Mouse (Mus musculus): ENCODE data around the gene Kif3b. TPM values are rescaled to one million over a fixed set of nuclear protein-coding genes. Genes with fewer than 3 reads are reported as not detected.

Gene Kif3b
- polyA plus RNA-seq, 1 experiment: 0.89 TPM

DNA sequence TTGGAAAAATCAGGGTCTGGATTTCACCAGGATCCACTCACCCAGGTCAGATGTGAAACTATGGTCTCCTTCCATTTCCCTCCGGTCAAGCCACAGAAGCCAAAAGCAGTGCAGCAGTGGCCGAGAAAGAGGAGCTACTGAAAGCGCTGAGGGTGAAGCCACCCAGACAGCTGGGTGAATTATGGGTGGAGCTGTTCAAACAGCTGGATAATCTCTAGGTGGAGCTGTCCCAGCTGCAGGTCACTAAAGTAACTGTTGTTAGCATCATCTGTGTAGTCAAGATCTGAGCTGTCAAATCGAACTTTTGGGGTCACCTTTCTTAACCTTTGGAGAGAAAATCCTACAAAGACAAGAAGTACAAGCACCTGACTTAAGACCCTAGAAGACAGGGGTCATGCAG lies 7.2 kb downstream of the Kif3b start:
- Histone ChIP-seq H3K36me3 (replicated peaks; ENCODE audit: low read length) (peaks cover 19% of the 10 kb centered on the region), H3K4me1 (peaks cover 36% of the 10 kb centered on the region), H3K27me3 (replicated peaks) (no peaks in the 10 kb centered on the region), H3K4me3 (replicated peaks) (no peak overlapping the region), H3K9me3 (no peaks in the 10 kb centered on the region)
- TF ChIP-seq FLI1 (IDR thresholded peaks at IDR 0.05; ENCODE audit: low read length) (no peak), GATA1 (IDR thresholded peaks at IDR 0.05; ENCODE audit: borderline replicate concordance, low read length) (no peak)

DNA sequence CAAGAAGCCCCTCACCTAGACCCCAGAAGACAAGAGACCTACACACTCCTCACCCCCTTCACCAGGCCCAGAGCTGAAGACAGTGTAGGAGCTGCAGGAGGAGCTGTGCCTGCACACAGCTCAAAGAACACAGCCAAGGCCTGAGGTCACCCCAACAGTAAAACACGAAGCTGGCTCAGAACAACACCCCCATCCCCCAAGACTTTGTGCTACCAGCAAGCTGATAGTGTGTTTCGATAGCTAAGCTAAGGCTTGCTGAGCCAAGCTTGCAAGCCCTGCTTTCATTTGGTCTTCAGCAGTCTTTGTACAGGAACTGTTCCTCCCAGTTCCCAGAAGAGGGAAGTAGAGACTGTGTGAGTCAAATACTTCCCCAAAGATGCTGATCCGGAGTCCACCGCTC lies 7.7 kb downstream of the Kif3b start:
- TF ChIP-seq GATA1 (IDR thresholded peaks at IDR 0.05; ENCODE audit: borderline replicate concordance, low read length): no peak
- no peak for TF ChIP-seq FLI1 (IDR thresholded peaks at IDR 0.05; ENCODE audit: low read length)
- H3K9me3 ChIP-seq: no peaks in the 10 kb centered on the region
- no peaks in the 10 kb centered on the region for H3K27me3 ChIP-seq (replicated peaks)
- H3K4me1 ChIP-seq: peaks cover 32% of the 10 kb centered on the region
- peak overlapping the region; percentile 21 for H3K4me3 ChIP-seq (replicated peaks)
- peaks cover 18% of the 10 kb centered on the region for H3K36me3 ChIP-seq (replicated peaks; ENCODE audit: low read length)

DNA sequence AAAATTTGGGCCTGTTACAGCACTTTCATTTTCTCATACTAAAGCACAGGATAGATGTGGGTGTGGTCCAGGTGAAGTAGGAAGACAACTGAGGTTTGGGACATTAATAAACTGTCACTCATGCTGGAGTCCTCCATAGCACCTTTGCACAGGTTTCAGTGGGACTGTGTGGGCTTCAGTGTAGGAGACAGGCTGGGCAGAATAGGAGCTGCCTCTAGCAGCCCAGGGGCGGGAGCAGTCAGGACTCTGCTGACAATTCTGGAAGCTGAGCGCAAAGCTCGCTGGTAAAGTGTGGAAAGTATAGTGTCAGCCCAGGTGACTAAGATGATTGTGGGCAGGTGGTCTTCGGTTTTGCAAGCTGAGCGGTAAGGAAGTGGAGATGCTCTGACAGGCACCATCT lies 9.9 kb downstream of the Kif3b start:
- Histone ChIP-seq H3K9me3 (no peaks in the 10 kb centered on the region), H3K27me3 (replicated peaks) (no peaks in the 10 kb centered on the region), H3K36me3 (replicated peaks; ENCODE audit: low read length) (peaks cover 2% of the 10 kb centered on the region), H3K4me1 (peaks cover 35% of the 10 kb centered on the region), H3K4me3 (replicated peaks) (no peak overlapping the region)
- TF ChIP-seq GATA1 (IDR thresholded peaks at IDR 0.05; ENCODE audit: borderline replicate concordance, low read length): no peak
- no peak for TF ChIP-seq FLI1 (IDR thresholded peaks at IDR 0.05; ENCODE audit: low read length)

DNA sequence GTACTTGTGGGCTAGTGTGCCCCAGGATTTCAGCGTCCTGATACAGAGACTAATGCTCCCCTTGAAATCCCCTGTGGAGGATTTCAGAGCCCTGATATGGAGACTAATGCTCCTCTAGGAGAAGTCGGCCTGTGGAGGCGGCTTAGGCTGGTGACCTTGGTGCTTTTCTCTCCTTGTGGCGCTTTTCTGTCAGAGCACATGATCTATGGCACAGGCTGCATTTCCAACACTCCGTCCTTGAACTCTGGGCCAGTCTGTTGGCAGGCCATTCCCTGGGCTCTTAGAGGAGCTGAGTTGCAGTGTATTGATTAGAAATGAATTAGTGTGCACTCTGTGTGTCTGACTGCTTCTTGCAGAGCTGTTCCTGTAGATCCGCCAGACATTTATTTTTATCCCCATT lies 14.0 kb downstream of the Kif3b start:
- TF ChIP-seq GATA1 (IDR thresholded peaks at IDR 0.05; ENCODE audit: borderline replicate concordance, low read length): no peak
- no peak for TF ChIP-seq FLI1 (IDR thresholded peaks at IDR 0.05; ENCODE audit: low read length)
- Histone ChIP-seq H3K9me3 (no peaks in the 10 kb centered on the region), H3K27me3 (replicated peaks) (no peaks in the 10 kb centered on the region), H3K4me3 (replicated peaks) (no peak overlapping the region), H3K36me3 (replicated peaks; ENCODE audit: low read length) (no peaks in the 10 kb centered on the region), H3K4me1 (peaks cover 16% of the 10 kb centered on the region)

DNA sequence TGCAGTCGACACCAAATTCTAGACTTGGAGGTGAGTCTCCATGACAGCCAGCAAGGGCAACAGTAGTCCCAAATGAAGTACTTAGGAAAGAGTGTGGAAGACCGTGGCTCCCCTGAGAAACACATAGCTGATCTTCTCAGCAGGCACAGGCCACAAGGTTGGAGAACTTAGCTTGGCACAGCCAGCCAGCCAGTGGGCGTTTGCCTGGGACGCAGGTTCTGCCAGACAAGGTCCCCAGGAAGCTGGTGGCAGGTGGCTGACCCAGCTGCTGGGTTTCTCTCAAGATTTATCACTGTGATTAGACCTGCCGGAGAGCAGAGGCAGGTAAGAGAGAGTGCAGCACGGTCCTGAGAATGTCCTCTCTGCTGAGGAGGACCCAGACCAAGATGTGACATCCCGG lies 17.4 kb downstream of the Kif3b start:
- no peak for TF ChIP-seq FLI1 (IDR thresholded peaks at IDR 0.05; ENCODE audit: low read length)
- no peak for TF ChIP-seq GATA1 (IDR thresholded peaks at IDR 0.05; ENCODE audit: borderline replicate concordance, low read length)
- Histone ChIP-seq H3K9me3 (no peaks in the 10 kb centered on the region), H3K4me3 (replicated peaks) (no peak overlapping the region), H3K36me3 (replicated peaks; ENCODE audit: low read length) (no peaks in the 10 kb centered on the region), H3K27me3 (replicated peaks) (no peaks in the 10 kb centered on the region), H3K4me1 (peaks cover 17% of the 10 kb centered on the region)

DNA sequence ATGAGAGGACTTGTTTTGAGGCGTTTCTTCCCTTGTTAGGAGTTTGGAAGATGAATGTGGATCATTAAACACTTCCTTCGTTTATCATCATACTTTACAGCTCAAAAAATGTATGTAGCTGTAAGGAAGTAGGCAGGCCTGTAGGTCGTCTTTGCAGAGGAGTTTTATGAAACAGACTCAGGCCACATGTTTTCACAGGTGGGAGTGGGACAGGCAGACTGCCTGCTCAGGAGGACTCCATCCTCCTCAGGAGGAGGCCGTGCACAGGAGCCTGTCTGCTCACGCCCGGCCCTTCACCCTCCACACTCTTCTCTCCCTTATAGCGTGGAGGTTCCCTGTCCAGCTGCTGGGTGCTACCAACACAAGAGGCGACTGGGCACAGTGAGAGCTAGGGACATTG lies 17.9 kb downstream of the Kif3b start:
- H3K4me3 ChIP-seq (replicated peaks): no peak overlapping the region
- peaks cover 17% of the 10 kb centered on the region for H3K4me1 ChIP-seq
- no peaks in the 10 kb centered on the region for H3K9me3 ChIP-seq
- TF ChIP-seq FLI1 (IDR thresholded peaks at IDR 0.05; ENCODE audit: low read length): no peak
- no peak for TF ChIP-seq GATA1 (IDR thresholded peaks at IDR 0.05; ENCODE audit: borderline replicate concordance, low read length)
- no peaks in the 10 kb centered on the region for H3K36me3 ChIP-seq (replicated peaks; ENCODE audit: low read length)
- no peaks in the 10 kb centered on the region for H3K27me3 ChIP-seq (replicated peaks)

DNA sequence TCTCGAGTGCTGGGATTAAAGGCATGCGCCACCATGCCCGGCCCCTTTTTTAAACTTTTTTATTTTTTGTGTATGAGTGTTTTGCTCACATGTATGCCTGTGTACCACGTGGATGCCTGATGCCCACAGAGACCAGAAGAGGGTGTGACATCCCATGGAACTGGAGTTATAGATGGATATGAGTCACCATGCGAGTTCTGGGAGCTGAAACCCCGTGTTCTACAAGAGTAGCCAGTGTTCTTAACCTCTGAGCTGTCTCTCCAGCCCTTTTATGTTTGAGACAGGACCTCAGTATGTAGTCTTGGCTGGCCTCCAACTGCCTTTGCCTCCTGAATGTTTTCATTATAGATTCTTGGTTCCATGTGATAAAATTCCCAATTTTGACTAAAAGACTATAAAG lies 19.0 kb downstream of the Kif3b start:
- TF ChIP-seq FLI1 (IDR thresholded peaks at IDR 0.05; ENCODE audit: low read length) (no peak), GATA1 (IDR thresholded peaks at IDR 0.05; ENCODE audit: borderline replicate concordance, low read length) (no peak)
- no peaks in the 10 kb centered on the region for H3K36me3 ChIP-seq (replicated peaks; ENCODE audit: low read length)
- H3K27me3 ChIP-seq (replicated peaks): no peaks in the 10 kb centered on the region
- peaks cover 14% of the 10 kb centered on the region for H3K4me1 ChIP-seq
- H3K9me3 ChIP-seq: no peaks in the 10 kb centered on the region
- no peak overlapping the region for H3K4me3 ChIP-seq (replicated peaks)

DNA sequence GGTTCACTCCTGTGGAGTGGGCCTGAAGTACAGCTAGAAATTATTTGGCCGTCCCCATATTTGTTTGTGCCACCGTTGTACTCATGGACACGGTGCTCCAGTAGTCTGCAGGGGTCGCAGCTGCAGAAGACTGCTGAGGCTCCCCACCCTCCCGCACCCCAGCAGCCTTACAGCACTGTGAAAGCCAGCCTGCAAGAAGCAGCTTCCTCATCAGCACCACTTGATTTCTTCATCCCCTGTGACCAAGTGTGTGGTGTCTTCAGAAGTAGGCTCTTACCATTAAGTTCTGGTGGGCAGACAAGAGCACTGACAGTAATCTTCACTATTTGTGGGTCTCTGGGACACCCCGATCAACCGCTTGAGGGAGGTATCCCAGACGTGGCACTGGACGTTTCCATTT lies 21.7 kb downstream of the Kif3b start:
- peaks cover 7% of the 10 kb centered on the region for H3K4me1 ChIP-seq
- H3K36me3 ChIP-seq (replicated peaks; ENCODE audit: low read length): peaks cover 19% of the 10 kb centered on the region
- no peak overlapping the region for H3K4me3 ChIP-seq (replicated peaks)
- no peaks in the 10 kb centered on the region for H3K9me3 ChIP-seq
- no peaks in the 10 kb centered on the region for H3K27me3 ChIP-seq (replicated peaks)
- TF ChIP-seq FLI1 (IDR thresholded peaks at IDR 0.05; ENCODE audit: low read length) (no peak), GATA1 (IDR thresholded peaks at IDR 0.05; ENCODE audit: borderline replicate concordance, low read length) (no peak)

DNA sequence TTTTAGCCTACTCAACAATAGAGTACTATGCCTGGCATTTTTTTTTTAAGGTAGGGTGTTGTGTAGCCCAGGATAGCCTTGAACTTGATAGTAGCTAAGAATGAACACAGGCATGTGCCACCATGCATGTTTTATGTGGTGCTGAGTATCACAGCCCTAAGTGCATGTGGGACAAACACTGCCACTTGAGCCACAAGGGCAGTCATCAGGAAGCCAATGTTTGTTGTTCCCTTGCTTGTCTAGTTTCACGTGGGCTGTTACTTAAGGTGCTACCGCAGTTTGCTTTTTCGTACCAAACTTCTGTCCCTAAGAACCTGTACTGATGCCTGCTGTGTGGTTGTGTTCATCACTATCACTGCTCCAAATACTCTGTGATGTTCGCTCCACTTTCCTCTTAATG lies 27.2 kb downstream of the Kif3b start:
- no peak overlapping the region for H3K4me3 ChIP-seq (replicated peaks)
- no peaks in the 10 kb centered on the region for H3K27me3 ChIP-seq (replicated peaks)
- H3K4me1 ChIP-seq: peaks cover 14% of the 10 kb centered on the region
- TF ChIP-seq GATA1 (IDR thresholded peaks at IDR 0.05; ENCODE audit: borderline replicate concordance, low read length) (no peak), FLI1 (IDR thresholded peaks at IDR 0.05; ENCODE audit: low read length) (no peak)
- no peaks in the 10 kb centered on the region for H3K9me3 ChIP-seq
- peaks cover 56% of the 10 kb centered on the region for H3K36me3 ChIP-seq (replicated peaks; ENCODE audit: low read length)

DNA sequence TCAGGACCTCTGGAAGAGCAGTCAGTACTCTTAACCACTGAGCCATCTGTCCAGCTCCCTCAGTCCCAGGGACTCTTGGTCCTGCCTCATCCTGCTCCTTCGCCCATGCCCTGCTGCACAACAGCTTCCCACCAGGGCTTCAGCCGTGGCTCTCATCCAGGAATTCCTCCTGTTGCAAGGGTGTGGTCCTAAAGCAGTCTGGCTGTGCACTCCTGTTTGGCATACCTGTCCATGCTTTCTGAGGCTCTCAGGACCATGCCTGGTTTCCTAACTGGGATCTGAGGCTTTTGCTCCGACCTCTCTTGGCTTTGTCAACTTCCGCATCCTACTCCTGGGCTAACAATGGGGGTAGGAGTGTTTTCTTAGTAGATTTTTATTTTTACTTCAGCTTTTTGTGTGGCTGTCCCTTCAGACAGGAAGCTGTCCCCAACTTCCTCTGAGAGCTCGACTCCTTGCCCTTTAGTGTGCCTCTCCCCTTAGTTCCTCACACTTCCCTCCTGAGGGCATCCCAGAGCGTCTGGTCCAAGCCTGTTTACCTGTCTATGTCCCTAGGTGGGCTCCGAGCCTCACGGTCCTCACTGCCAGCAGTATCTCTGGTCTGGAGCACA lies 27.9 kb downstream of the Kif3b start:
- H3K36me3 ChIP-seq (replicated peaks; ENCODE audit: low read length): peaks cover 63% of the 10 kb centered on the region
- TF ChIP-seq GATA1 (IDR thresholded peaks at IDR 0.05; ENCODE audit: borderline replicate concordance, low read length) (no peak), FLI1 (IDR thresholded peaks at IDR 0.05; ENCODE audit: low read length) (no peak)
- peaks cover 14% of the 10 kb centered on the region for H3K4me1 ChIP-seq
- H3K4me3 ChIP-seq (replicated peaks): peak overlapping the region; percentile 62
- H3K27me3 ChIP-seq (replicated peaks): no peaks in the 10 kb centered on the region
- no peaks in the 10 kb centered on the region for H3K9me3 ChIP-seq
